Mouse (Mus musculus) skeletal muscle tissue, adult 2 months (tissue): Measurements from ENCODE around the gene Gm28308.

ENCODE experiments used
- DNase-seq: peaks from one replicate; pipeline ENCODE4 v3.0.0-alpha.2; 2012; ENCODE audit warnings: low read depth, low spot score

Gene Gm28308

DNA sequence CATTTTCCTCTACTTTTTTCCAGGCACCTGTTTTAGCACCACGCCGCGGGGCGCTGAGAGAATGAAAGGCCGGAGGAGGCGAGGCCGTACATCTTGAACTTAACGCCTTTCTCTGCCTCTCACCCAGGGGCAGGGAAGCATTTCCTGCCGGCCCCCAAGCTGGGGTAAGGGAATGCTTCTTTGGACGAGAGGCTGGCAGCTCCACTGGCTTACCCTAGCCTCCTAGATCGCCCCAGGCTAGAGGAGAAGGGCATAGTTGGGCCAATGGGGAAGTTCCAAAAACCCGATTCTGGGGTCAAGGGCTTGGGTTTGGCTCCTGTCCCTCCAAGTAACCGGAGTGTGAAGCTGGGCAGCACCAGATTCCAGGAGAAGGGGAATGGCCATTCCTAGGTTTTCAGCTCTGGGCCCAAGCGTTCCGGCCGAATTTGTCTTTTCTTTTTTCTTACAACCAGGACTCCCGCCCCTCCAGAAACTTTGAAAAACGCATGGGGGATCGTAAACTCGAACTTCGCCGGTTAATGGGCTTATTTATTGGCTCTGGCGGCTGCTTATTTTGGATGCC, 19.9 kb upstream of the Gm28308 start:
- DNase-seq, result no peak

GRCm38 (mm10) chr6:52232568-52232965, 19.4 kb upstream of the Gm28308 start:
- DNase-seq, result no peak

DNA sequence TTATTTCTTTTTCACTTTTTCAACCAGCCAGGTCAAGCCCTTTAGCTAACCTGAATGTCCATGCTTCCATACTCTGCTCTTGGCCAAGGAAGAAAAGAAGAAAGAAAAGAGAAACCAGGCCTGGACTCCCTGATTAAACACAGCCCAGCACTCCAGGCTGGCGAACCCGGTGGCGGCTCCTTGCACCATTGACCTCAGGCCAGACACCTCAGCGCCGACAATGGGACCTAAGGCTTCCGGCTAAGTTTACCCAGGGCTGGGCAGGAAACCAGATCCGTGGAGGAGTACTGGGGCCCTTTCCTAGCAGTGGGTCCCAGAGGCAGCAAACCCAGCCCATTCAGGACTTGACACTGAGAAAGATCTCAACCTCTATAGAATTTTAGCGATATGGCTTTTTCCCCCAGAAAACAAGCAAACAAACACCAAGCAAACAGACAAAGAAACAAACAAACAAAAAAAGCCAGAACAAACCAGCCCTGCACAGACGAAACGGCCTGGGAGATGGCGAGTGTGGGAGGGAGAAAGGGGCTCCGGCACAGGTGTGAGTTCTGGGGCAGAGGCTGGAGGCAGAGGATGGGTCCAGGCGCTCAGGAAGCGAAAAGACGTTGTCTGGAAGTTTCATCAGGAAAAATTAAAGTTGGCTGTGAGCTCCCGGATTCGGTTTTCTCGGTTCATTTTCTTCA, 18.9 kb upstream of the Gm28308 start:
- DNase-seq, result no peak

DNA sequence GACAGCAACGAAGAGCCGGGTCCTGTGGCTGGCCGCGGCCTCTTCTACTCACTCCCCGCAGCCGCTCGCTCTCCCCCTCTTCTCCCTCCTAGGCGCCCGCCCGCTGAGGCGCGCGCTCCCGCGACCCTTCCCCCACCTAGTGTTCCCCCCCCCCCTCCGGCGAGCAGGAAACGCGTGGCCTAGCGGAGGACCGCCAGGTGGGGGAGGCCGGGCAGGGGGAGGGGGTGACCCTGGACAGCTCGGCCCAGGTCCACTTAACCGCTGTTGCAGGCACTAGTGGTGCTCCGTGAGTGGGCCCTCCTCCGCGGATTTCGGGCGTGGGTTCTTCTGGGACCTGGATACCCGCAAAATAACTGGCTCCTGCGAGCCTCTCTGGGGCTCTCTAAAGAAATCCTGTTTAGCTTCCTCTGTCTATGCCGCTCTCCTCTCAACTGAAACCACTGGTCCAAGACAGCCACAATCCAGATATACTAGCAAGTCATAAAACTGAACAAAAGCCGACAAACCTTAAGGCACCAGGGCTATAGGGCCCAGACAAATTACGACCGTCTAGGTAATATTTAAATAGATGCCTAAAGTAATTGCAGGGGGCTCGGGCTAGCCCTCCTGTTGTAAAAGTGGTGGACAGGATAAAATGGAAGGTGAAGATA, 17.5 kb upstream of the Gm28308 start, which contains the start of gene Hoxa9:
TSS of gene Hoxa9 (minus strand) at position 574 of the 650 bp plus-strand sequence.
- no peak for DNase-seq

DNA sequence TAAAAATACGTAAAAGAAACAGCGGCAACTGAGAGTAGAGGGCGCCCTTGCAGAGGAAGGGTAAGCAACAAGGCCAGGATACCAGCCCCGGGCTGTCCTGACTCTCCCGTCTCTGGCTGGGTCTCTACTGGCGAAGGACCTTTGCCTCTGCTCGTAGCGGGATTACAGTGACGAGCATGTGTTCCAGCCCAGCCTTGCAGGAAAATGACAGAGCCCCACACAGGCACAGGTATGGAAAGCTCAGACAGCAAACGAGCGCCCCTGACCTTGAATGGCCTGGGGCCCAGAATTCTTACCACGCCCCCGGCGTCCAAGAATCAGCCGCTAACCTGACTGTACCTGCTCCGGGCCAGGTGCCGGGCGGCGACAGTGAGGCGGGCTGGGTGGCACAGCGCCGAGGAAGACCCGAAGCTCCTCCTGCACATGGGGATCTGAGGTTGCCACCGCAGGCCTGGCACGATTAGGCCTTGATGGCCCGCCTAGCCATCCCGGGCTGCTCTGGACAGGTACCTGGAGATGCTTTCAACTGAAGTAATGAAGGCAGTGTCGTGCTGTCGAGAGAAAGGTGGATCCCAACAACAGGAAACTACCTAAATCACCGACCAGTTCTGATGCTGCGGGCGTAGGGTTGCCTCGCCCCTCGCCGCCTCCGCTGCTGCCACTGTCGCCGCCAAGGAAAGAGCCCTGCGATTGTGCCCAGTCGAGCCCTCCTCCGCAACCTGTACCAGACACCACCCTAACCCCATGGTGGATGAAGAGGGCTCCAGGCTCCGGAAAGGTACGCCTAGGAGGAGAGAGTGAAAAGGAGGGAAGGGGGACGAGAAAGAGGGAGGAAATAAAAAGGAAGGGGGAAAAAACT, 16.6 kb upstream of the Gm28308 start:
- no peak for DNase-seq

- no peak for DNase-seq
These were observed 15.6 kb upstream of the Gm28308 start for GRCm38 (mm10) chr6:52228475-52229465.

DNA sequence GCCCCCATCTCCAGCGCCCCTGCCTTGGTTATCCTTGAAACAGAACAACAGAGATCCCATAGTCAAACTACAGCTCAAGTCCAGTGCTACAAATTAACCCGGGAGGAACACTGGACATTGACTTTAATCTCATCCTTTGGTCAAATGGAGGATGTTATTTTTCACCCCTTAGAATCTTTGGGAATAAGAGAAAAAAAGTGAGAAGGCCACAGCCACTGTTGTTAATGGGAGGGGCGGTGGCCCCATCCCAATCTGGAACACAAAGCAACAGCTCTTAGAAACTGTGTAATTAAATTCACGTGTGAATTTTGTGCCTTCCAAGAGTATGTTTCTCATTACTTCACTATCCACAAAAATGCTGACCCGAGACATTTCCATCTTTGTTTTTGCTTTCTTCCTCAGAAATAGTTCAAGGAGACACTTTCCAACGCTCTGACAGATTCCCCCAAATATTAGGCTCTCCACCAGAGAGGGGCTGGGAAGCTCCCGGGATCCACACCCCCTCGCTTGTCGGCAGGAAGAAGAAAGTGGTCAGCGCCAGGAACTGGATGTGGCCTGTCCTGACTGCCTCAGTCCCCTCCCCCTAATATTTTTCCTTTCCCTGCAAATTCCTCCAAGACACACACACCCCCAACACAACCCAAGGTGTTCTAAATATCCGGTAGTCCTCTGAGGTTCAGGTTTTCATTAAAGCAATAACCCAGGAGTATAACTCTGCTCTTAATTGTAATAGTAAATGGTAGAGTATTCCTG, 14.5 kb upstream of the Gm28308 start:
- no peak for DNase-seq

- DNase-seq, result no peak
These were observed 13.6 kb upstream of the Gm28308 start for GRCm38 (mm10) chr6:52226569-52227257.

GRCm38 (mm10) chr6:52225612-52226568, 12.8 kb upstream of the Gm28308 start:
- peak; percentile 90 for DNase-seq

- DNase-seq, result no peak
These were observed 11.9 kb upstream of the Gm28308 start for GRCm38 (mm10) chr6:52224895-52225611.

- no peak for DNase-seq
These were observed 11.0 kb upstream of the Gm28308 start for GRCm38 (mm10) chr6:52223939-52224760.

DNA sequence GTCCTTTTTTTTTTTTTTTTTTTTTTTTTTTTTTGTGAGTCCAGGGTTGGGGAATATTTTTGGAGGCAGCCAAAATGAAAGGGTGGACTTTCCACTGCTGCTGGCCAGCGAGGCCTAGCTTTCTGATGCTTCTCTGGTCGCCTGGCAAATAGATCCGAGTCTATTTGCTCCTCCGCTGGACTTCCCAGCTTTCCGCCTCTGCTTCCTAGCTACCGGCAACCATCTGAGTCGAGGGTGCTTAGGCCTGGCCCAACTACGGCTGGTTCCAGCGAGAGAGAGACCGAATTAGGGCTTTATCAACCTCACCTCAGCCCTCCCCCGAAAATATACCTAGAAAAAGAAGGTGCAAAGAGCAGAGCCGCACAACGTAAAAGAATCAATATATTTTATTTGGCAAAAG, 9.6 kb upstream of the Gm28308 start:
- no peak for DNase-seq

- DNase-seq, result no peak
These were observed 9.0 kb upstream of the Gm28308 start for GRCm38 (mm10) chr6:52221993-52222685.

DNA sequence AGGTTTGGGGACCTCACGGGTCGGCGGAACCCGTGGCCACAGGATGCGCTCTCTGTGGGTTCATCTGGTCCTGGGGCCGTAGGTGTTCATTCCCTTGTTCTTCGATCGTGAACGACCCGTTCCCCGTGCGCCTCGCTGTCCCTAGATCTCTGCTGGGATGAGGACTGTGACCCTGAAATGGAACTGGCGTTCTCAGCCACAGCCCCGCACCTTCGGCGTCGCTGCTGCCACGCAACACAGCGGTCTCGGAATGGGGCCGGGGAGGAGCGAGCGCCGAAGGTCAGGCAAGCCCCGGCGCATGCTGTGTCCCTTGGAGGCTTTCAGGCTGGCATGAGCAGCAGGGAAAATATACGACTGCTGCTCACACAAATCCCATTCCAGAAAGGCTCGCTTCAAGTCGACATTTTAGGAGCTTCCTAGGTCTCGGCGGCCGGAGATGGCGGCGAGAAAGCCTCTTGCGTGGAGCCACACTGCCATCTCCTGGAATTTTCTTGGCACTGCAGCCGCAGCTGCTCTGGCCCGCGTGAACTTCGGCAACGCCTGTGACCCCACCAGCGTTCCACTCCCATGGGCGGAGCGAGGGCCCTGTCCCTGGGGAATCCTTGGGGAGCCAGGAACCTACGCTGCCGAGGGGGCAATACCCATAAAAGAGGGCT, 8.3 kb upstream of the Gm28308 start, which contains the start of gene Hoxa7:
TSS of gene Hoxa7 (minus strand) at position 518 of the 656 bp plus-strand sequence.
- peak; percentile 96 for DNase-seq

- DNase-seq, result no peak
These were observed 7.7 kb upstream of the Gm28308 start for GRCm38 (mm10) chr6:52220865-52221310.
